Mouse (Mus musculus) adrenal gland, adult (tissue): ENCODE measurements at regions not wholly inside any gene's neighbourhood (a gene's known extent, or its start where the extent isn't known, plus 50 kb on each side); places are given as distances from the start of the nearest gene placed in this dataset.
"Not testable (repeated sequence)": the region's sequence is repeated elsewhere in the genome, so short reads cannot be mapped to it uniquely, and the experiment has no call there.

Experiments
- DNase-seq, 2 experiments: peaks; one replicate each; pipeline ENCODE4 v3.0.0; 2022 to 2023; ENCODE audit warnings: low spot score in 1 of 2; ENCODE audit not compliant: inconsistent age in 2 of 2

- DNase-seq: no peak
These were observed 60.8 kb downstream of the Dmrta2 start for GRCm38 (mm10) chr4:110038696-110039095.

- DNase-seq: no peak
These were observed 67.2 kb downstream of the Dmrta2 start for GRCm38 (mm10) chr4:110044851-110045618.

GRCm38 (mm10) chr4:110045651-110046269 is 67.9 kb downstream of the Dmrta2 start:
- no peak for DNase-seq

GRCm38 (mm10) chr4:110046270-110046651 is 68.4 kb downstream of the Dmrta2 start:
- DNase-seq: no peak

GRCm38 (mm10) chr4:110050393-110051280 is 72.8 kb downstream of the Dmrta2 start:
- peak; percentile 85 to 95 for DNase-seq

- DNase-seq: no peak
These were observed 73.4 kb downstream of the Dmrta2 start for GRCm38 (mm10) chr4:110051281-110051665.

GRCm38 (mm10) chr4:110051872-110052271 is 74.0 kb downstream of the Dmrta2 start:
- peak; percentile 5 to 43 for DNase-seq

GRCm38 (mm10) chr4:110052998-110053397 is 75.1 kb downstream of the Dmrta2 start:
- no peak for DNase-seq

- no peak for DNase-seq
These were observed 96.0 kb downstream of the Dmrta2 start for GRCm38 (mm10) chr4:110073836-110074235.

- no peak for DNase-seq
These were observed 105.5 kb downstream of the Dmrta2 start for GRCm38 (mm10) chr4:110083371-110083770.

GRCm38 (mm10) chr4:110087570-110088247 is 109.9 kb downstream of the Dmrta2 start:
- peak; percentile 58 to 86 for DNase-seq

GRCm38 (mm10) chr4:110093040-110093820 is 115.4 kb downstream of the Dmrta2 start:
- DNase-seq: no peak

- no peak for DNase-seq
These were observed 116.7 kb downstream of the Dmrta2 start for GRCm38 (mm10) chr4:110094541-110094940.

GRCm38 (mm10) chr4:110095760-110096593 is 118.1 kb downstream of the Dmrta2 start:
- DNase-seq: no peak

- DNase-seq: not testable (repeated sequence)
These were observed 126.3 kb downstream of the Dmrta2 start for GRCm38 (mm10) chr4:110104119-110104518.

- DNase-seq: no peak
These were observed 128.9 kb downstream of the Dmrta2 start for GRCm38 (mm10) chr4:110106620-110107243.

GRCm38 (mm10) chr4:110119438-110119837 is 141.6 kb downstream of the Dmrta2 start:
- DNase-seq: peak; percentile 18 to 63

- no peak for DNase-seq
These were observed 142.0 kb downstream of the Dmrta2 start for GRCm38 (mm10) chr4:110119874-110120273.

- no peak for DNase-seq
These were observed 142.9 kb downstream of the Dmrta2 start for GRCm38 (mm10) chr4:110120761-110121160.
